Mouse (Mus musculus) fat pad, adult 2 months (tissue): ENCODE data around the gene Psap.

Experiments
- DNase-seq: peaks from one replicate; pipeline ENCODE4 v3.0.0-alpha.2; 2011; ENCODE audit warnings: low read depth, low spot score; ENCODE audit errors: extremely low read depth

Psap gene

DNA sequence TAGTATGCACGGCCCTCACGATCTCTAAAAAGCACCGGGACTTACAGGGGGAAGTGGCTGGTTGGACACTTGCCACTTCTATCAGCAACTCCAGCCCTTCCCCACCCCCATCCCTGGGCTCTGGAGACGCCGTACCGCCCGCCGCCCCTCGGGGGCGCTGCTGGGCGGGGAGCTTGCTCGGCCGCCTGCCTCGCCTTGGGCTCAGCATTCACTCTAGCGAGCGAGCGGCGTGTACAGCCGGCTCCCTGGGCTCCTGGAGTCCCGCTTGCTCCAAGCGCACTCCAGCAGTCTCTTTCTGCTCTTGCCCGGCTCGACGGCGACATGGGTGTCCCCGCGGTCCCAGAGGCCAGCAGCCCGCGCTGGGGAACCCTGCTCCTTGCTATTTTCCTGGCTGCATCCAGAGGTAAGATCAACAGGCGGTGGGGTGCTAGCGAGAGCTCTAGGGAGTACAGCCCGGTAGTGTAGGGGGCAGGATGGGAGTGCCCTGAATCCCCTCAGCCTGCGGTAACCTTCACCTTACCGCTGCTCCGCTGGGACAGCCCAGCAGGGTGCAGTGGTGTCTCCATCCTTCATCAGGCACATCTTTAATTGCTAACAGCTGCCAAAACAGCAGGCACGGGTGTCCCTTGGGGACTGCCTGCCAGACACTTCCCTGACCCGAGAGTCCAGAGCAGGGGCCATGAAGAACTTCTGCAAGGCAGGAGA lies 69.4 kb downstream of the Psap start, which contains the start of gene Vsir:
TSS of gene Vsir (plus strand) at position 151 of the 705 bp plus-strand sequence.
- no peak for DNase-seq

DNA sequence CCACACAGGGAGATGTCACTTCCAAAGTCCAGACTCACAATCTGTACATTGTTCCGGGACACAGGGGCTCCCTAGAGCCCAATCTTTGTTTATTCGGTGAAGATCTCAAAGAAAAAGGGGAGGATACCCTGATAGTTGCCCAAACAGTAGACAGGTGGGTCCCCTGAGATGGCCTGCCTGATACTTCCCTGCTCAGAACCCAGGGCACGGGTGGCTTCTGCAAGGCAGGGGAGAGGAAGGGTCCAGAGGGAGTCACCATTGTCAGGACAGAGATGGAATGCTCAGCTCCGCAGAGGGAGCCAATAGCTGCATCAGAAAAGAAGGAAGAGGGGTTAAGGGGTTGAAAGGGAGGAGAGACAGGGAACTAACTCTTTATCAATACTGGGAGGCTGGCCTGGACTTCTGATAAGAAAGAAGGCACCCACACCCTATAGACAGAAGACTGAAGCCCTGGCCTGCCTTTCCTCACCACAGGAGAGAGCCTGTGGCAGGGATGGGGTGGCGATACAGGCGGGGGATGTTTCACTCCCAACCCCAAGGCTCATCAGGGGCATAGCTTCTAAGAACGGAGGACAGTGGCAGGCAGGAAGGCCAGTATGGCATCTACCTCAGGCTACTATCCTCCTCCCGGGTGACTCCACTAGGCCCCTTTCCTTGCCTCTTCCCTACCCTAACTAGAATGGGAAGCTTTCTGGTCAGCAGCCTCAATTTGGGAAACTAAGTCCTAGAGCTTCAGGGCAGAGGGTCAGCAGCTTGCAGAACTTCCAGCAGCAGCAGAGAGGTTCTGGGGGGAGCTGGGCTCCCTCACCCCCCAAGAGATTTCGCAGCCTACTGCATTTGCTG lies 70.6 kb downstream of the Psap start:
- no peak for DNase-seq

DNA sequence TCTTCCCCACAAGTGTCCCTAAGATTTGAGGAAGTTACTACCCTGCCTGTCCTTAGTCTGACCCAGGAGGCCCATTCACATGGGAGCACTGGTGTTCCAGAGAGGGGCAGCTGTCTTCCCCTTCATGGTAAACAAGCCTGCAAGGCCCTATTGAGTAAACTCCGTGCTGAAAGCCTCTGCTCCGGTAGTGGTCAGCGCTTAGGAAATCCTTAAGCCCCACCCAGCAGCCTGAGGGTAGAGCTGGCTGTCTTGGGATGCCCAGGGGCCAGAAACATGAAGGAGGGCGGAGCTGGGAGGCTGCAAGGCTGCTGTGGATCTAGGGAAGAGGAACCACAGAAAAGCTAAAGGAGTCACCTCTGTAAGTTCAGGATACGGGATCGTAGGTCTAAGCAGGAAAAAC lies 71.6 kb downstream of the Psap start:
- DNase-seq = no peak

DNA sequence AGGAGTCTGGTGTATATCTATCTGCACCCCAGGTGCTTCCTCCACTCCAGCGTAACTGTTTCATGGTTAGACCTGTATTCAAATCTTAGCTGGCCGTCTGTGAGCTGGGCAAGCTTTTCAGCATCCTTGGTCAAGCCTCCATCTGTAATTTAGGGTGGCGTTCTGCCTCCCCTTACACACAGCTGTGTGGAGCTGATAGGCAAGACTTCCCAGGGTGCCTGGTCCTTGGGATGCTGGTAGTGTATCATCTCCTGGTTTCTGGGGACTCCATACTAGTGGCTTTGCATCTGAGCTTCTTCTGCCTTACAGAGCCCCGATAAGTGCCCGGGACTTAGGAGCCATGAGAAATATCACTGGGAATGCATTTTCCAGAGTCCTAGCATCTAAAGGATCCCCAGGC lies 72.2 kb downstream of the Psap start:
- no peak for DNase-seq

DNA sequence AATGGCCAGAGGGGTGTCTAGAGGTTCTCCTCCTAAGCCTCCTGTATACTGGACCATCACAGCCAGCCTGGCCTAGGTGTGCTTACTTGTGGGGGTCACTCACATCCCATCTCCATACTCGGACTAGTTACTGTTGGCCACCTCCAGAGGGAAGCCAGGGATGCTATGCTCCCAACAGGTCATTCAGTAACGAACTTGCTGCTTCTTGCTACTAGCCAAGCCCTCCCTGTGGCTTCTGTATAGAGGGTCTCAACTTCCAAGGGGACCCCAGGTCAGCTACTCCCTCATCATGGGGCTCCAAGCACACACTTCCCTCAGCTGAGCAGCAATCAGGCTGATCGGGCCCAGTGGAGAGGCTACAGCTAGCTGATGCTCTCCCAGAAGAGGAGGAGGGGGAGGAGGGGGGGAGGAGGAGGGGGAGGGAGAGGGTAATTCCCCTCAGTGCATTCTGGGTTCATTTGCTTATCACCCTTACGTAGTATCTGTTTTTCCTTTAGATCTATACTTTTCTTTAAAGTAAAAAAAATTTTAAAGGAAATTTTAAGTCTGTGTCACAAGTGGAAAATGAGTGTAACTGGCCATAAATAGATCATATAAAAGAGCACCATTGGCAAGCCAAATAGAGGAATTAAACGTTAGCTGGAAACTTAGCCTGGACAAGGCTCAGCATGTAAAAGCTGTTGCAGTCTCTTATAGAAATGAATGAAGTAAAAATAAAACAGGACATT lies 72.8 kb downstream of the Psap start:
- DNase-seq = no peak

DNA sequence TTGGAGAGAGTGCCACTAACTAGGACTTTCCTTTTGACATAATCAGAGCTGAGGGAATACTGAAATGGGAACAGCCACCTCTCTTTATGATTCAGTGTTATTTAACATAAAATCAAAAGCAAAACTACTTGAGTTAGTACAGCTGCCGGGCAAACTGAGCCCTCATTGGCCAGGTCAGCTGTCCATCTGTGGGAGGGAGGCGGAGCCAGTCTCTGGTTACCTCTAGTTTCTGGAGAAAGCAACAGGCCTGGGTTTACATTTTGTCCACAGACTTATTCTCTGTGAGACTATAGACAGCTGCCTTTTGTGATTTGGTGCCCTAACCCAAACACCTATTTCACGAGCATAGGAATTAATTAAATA lies 73.4 kb downstream of the Psap start:
- DNase-seq = no peak

DNA sequence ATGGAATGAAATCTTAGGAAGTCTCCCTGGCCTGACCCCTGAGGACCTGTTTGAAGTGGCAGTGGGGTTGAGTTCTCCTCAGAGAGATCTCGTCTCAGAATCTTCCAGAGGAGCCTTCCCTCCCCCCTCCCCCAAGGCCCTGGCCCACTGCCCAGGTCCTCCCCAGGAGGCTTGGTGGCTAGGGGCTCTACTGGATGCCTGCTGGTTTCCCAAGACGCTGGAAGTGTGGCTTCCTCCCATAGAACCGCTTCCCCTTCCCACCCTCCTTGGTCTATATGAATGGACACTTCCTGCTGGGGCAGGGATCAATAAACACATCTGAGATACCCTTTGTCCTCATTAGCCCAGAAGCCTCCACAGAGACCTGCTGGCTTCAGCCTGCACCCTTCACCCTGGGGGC lies 73.8 kb downstream of the Psap start:
- no peak for DNase-seq

DNA sequence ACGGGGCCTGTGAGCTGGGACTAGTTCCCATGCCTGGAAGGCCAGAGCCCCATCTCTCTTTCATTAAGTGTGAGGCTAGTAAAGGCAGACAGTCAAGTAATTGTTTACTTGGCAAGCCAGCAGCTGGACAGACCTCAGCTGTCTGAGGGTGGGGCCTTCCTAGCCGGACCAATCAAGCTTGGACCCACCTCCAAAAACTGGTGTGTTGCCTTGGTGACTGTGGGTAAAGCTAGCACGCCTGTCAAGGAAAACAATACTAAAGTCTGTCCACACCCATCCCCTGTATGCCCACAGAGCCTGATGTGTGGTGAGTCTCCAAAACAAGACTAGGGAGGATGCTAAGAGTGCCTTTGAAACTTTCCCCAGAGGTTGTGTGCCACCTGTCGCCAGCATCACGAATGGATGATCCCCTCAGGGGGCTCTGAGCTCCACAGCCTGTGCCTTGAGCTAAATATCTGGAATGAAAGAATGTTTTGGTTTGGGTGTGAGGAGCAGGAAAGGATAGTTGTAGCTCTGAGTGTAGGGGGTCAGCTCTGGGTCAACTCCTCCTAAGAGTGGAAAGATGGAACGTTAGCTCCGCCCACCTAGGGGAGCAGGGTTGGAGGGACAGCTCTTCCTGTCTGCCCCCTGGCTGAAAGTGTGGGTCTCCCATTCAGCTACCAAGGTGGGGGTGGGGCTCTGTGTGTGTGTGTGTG lies 74.5 kb downstream of the Psap start:
- no peak for DNase-seq
